Mouse (Mus musculus): ENCODE data around the gene Polq. TPM values are rescaled to one million over a fixed set of nuclear protein-coding genes. Genes with fewer than 3 reads are reported as not detected.
"Not testable (repeated sequence)": the region's sequence is repeated elsewhere in the genome, so short reads cannot be mapped to it uniquely, and the experiment has no call there.

Polq gene
- total RNA-seq, 2 experiments from 2014 or later, result 1.6 to 2.1 TPM

GRCm38 (mm10) chr16:37094169-37094833, 82.7 kb downstream of the Polq start:
- no peak for DNase-seq (ENCODE audit: low spot score in 2 of 2)

GRCm38 (mm10) chr16:37108763-37109162, 97.2 kb downstream of the Polq start:
- DNase-seq (ENCODE audit: low spot score in 2 of 2), result no peak

DNA sequence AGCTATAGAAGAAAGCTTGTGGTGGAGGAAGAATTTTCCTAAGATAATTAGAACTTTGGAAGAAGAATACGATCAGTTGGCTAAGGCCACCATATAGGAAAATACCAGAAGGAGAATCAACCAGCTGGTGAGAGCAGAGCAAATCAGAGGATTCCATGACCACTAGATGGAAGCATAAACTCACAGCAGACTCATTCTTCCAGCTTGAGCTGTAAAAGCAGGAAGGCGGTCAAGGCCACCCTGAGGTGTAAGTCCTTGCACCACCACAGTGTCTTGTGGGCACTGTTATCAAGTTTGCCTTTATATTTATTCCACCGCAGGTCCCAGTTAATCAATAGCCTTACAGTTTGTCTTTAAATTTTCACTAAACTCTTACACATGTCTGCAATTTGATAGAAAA, 97.7 kb downstream of the Polq start:
- peak; percentile 17 to 68 for DNase-seq (ENCODE audit: low spot score in 2 of 2)

DNA sequence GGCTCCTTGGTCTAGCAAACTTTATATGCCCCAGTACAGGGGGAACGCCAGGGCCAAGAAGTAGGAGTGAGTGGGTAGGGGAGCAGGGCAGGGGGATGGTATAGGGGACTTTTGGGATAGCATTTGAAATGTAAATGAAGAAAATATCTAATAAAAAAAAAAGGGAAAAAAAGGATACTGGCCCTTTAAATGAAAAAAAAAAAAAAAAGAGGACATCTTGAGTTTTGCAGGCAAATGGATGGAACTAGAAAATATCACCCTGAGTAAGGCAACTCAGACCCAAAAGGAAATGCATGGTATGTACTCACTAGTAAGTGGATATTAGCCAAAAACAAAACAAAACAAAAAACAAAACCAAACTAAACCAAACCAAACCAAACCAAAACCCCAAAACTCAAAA, 113.6 kb downstream of the Polq start:
- DNase-seq (ENCODE audit: low spot score in 2 of 2), result not testable (repeated sequence)

Other genes starting within 250 kb of the Polq start
- 10 to 100 TPM; 45.1 to 46.1 TPM for gene Slc15a2, start 226.8 kb upstream of the Polq start, total RNA-seq (2021)
- 10 to 100 TPM; 33.1 to 33.4 TPM for gene Iqcb1, start 183.4 kb upstream of the Polq start, total RNA-seq (2021)
- 1 to 10 TPM; 1.5 to 3.0 TPM for gene Eaf2, start 136.8 kb upstream of the Polq start, total RNA-seq (2021)
- gene Golgb1, start 136.6 kb upstream of the Polq start, total RNA-seq (2021), result 10 to 100 TPM; 68.8 to 73.3 TPM
- gene Hcls1, start 76.8 kb upstream of the Polq start, total RNA-seq (2021), result 1 to 10 TPM; 4.5 to 4.8 TPM
- under 1 TPM in 1 of 2 experiments, not detected in 1; 0.33 TPM for gene Fbxo40, start 21.3 kb upstream of the Polq start, total RNA-seq (2021)